Mouse (Mus musculus): ENCODE data around the gene Rassf1. TPM values are rescaled to one million over a fixed set of nuclear protein-coding genes. Genes with fewer than 3 reads are reported as not detected.

Rassf1 gene
- polyA plus RNA-seq, 1 experiment from 2014 or later, result 59.8 TPM

GRCm38 (mm10) chr9:107608741-107609432 is 57.5 kb downstream of the Rassf1 start, which contains the start of gene Sema3b:
Gene Sema3b (minus strand): TSS chr9:107609229.
- Histone ChIP-seq H3K4me3 (replicated peaks) (no peak within 1 kb of the TSS), H3K36me3 (peaks cover 6% of the 10 kb centered on the region), H3K27ac (peak within 1 kb of the TSS; percentile 74), H3K27me3 (no peaks in the 10 kb centered on the region), H3K4me1 (replicated peaks) (peaks cover 91% of the 10 kb centered on the region), H3K4me2 (peak within 1 kb of the TSS; percentile 56), H3K9me3 (no peaks in the 10 kb centered on the region), H3K9ac (replicated peaks) (0 out of 2 replicates have a peak within 1 kb of the TSS, but pooled peaks have one; percentile 18)
- peak; percentile 6; the same call in 1 of the 2 replicates for ATAC-seq (ENCODE audit: insufficient number of reproducible peaks, insufficient read depth, low FRiP score, low TSS enrichment, low read depth)
- WGBS, result 36% methylated on average over 12 of the region's 12 CpGs

GRCm38 (mm10) chr9:107609433-107609830 is 58.1 kb downstream of the Rassf1 start:
- Histone ChIP-seq H3K4me1 (replicated peaks) (peaks cover 85% of the 10 kb centered on the region), H3K9me3 (no peaks in the 10 kb centered on the region), H3K36me3 (peaks cover 11% of the 10 kb centered on the region), H3K4me3 (replicated peaks) (no peak overlapping the region), H3K9ac (replicated peaks) (no peak overlapping the region), H3K27ac (peak overlapping the region; percentile 74), H3K27me3 (no peaks in the 10 kb centered on the region), H3K4me2 (peak overlapping the region; percentile 56; the same call in 1 of the 2 replicates)
- ATAC-seq (ENCODE audit: insufficient number of reproducible peaks, insufficient read depth, low FRiP score, low TSS enrichment, low read depth), result no peak
- WGBS, result 62% methylated on average over 4 of the region's 4 CpGs

- no peaks in the 10 kb centered on the region for H3K9me3 ChIP-seq
- H3K4me3 ChIP-seq (replicated peaks), result peak overlapping the region; percentile 39
- H3K27ac ChIP-seq, result peak overlapping the region; percentile 91
- no peak; the same call in none of the 2 replicates for ATAC-seq (ENCODE audit: insufficient number of reproducible peaks, insufficient read depth, low FRiP score, low TSS enrichment, low read depth)
- no peaks in the 10 kb centered on the region for H3K27me3 ChIP-seq
- peak overlapping the region; percentile 60; the same call in 1 of the 2 replicates for H3K9ac ChIP-seq (replicated peaks)
- H3K36me3 ChIP-seq, result peaks cover 33% of the 10 kb centered on the region
- peak overlapping the region; percentile 70 for H3K4me2 ChIP-seq
- peaks cover 63% of the 10 kb centered on the region for H3K4me1 ChIP-seq (replicated peaks)
- WGBS, result 79% methylated on average over 6 of the region's 6 CpGs
Observed at GRCm38 (mm10) chr9:107611456-107612190, 60.3 kb downstream of the Rassf1 start.

Other genes starting within 250 kb of the Rassf1 start
- 10.6 and 11.6 TPM in 2 replicates for gene Hemk1, start 213.2 kb upstream of the Rassf1 start, polyA plus RNA-seq (2016; fragmentation: Nextera tagmentation; extraction: Ambion mirVana)
- gene 6430571L13Rik, start 211.0 kb upstream of the Rassf1 start, polyA plus RNA-seq (2016; fragmentation: Nextera tagmentation; extraction: Ambion mirVana), result 0.81 and 1.4 TPM in 2 replicates
- 0.37 and 0.49 TPM in 2 replicates for gene Cacna2d2, start 151.9 kb upstream of the Rassf1 start, polyA plus RNA-seq (2016; fragmentation: Nextera tagmentation; extraction: Ambion mirVana)
- 47.0 and 47.7 TPM in 2 replicates for gene Tmem115, start 17.6 kb upstream of the Rassf1 start, polyA plus RNA-seq (2016; fragmentation: Nextera tagmentation; extraction: Ambion mirVana)
- gene Cyb561d2, start 9.4 kb upstream of the Rassf1 start, polyA plus RNA-seq (2016; fragmentation: Nextera tagmentation; extraction: Ambion mirVana), result 15.3 and 15.6 TPM in 2 replicates
- 38.6 and 40.1 TPM in 2 replicates for gene Nprl2, start 9.3 kb upstream of the Rassf1 start, polyA plus RNA-seq (2016; fragmentation: Nextera tagmentation; extraction: Ambion mirVana)
- gene Zmynd10, start 4.3 kb upstream of the Rassf1 start, polyA plus RNA-seq (2016; fragmentation: Nextera tagmentation; extraction: Ambion mirVana), result 1.2 and 1.7 TPM in 2 replicates
- gene Tusc2, start 11.7 kb downstream of the Rassf1 start, polyA plus RNA-seq (2016; fragmentation: Nextera tagmentation; extraction: Ambion mirVana), result 50.6 and 52.6 TPM in 2 replicates
- 127 and 128 TPM in 2 replicates for gene Hyal2, start 16.4 kb downstream of the Rassf1 start, polyA plus RNA-seq (2016; fragmentation: Nextera tagmentation; extraction: Ambion mirVana)
- gene Hyal1, start 25.4 kb downstream of the Rassf1 start, polyA plus RNA-seq (2016; fragmentation: Nextera tagmentation; extraction: Ambion mirVana), result 13.7 and 14.9 TPM in 2 replicates
- gene Naa80, start 27.3 kb downstream of the Rassf1 start, polyA plus RNA-seq (2016; fragmentation: Nextera tagmentation; extraction: Ambion mirVana), result 14.3 and 16.1 TPM in 2 replicates
- 1.3 and 1.4 TPM in 2 replicates for gene Hyal3, start 29.3 kb downstream of the Rassf1 start, polyA plus RNA-seq (2016; fragmentation: Nextera tagmentation; extraction: Ambion mirVana)
- 38.5 and 40.2 TPM in 2 replicates for gene Ifrd2, start 36.1 kb downstream of the Rassf1 start, polyA plus RNA-seq (2016; fragmentation: Nextera tagmentation; extraction: Ambion mirVana)
- gene Sema3b, start 57.7 kb downstream of the Rassf1 start, polyA plus RNA-seq (2016; fragmentation: Nextera tagmentation; extraction: Ambion mirVana), result 8.1 and 9.1 TPM in 2 replicates
- gene Gnai2, start 83.8 kb downstream of the Rassf1 start, polyA plus RNA-seq (2016; fragmentation: Nextera tagmentation; extraction: Ambion mirVana), result 400 and 416 TPM in 2 replicates
- gene Slc38a3, start 118.0 kb downstream of the Rassf1 start, polyA plus RNA-seq (2016; fragmentation: Nextera tagmentation; extraction: Ambion mirVana), result 3.5 and 5.0 TPM in 2 replicates
- 2.1 and 2.2 TPM in 2 replicates for gene Gnat1, start 128.2 kb downstream of the Rassf1 start, polyA plus RNA-seq (2016; fragmentation: Nextera tagmentation; extraction: Ambion mirVana)
- gene Sema3f, start 158.9 kb downstream of the Rassf1 start, polyA plus RNA-seq (2016; fragmentation: Nextera tagmentation; extraction: Ambion mirVana), result 47.6 and 53.5 TPM in 2 replicates
- gene Rbm5, start 219.4 kb downstream of the Rassf1 start, polyA plus RNA-seq (2016; fragmentation: Nextera tagmentation; extraction: Ambion mirVana), result 232 and 239 TPM in 2 replicates